Mouse (Mus musculus): ENCODE measurements around the gene Flot1. TPM values are rescaled to one million over a fixed set of nuclear protein-coding genes. Genes with fewer than 3 reads are reported as not detected.

Gene Flot1
- polyA plus RNA-seq, 1 experiment, result 140 TPM

- Histone ChIP-seq H3K4me3 (replicated peaks; ENCODE audit: insufficient read depth, low read depth, low read length) (peak overlapping the region; percentile 61), H3K4me1 (ENCODE audit: control insufficient read depth, insufficient read depth, low read length) (no peaks in the 10 kb centered on the region), H3K27ac (ENCODE audit: insufficient read depth, low read length) (peak overlapping the region; percentile 45; the same call in 1 of the 2 replicates), H3K27me3 (ENCODE audit: control insufficient read depth, insufficient read depth, low read length) (no peaks in the 10 kb centered on the region)
- WGBS, result under 1% methylated on average over 38 of the region's 38 CpGs
- TF ChIP-seq POLR2A (IDR thresholded peaks at IDR 0.05; ENCODE audit: borderline replicate concordance, insufficient read depth, low read length), result no peak
- peak; percentile 34 to 44 for DNase-seq
Observed at GRCm38 (mm10) chr17:35866281-35866831, 43.3 kb downstream of the Flot1 start.

- WGBS, result 18% methylated on average over 26 of the region's 26 CpGs
- Histone ChIP-seq H3K4me1 (ENCODE audit: control insufficient read depth, insufficient read depth, low read length) (no peaks in the 10 kb centered on the region), H3K27me3 (ENCODE audit: control insufficient read depth, insufficient read depth, low read length) (no peaks in the 10 kb centered on the region), H3K27ac (ENCODE audit: insufficient read depth, low read length) (no peak overlapping the region), H3K4me3 (replicated peaks; ENCODE audit: insufficient read depth, low read depth, low read length) (peak overlapping the region; percentile 61)
- DNase-seq, result peak in 1 of 2 experiments; percentile 29
- TF ChIP-seq CTCF (IDR thresholded peaks at IDR 0.05; ENCODE audit: borderline replicate concordance, insufficient read depth, low read depth, low read length) (no peak), POLR2A (IDR thresholded peaks at IDR 0.05; ENCODE audit: borderline replicate concordance, insufficient read depth, low read length) (no peak)
Observed at GRCm38 (mm10) chr17:35866911-35867890, 44.2 kb downstream of the Flot1 start.

- Histone ChIP-seq H3K27ac (ENCODE audit: insufficient read depth, low read length) (no peak overlapping the region), H3K4me3 (replicated peaks; ENCODE audit: insufficient read depth, low read depth, low read length) (peak overlapping the region; percentile 10), H3K4me1 (ENCODE audit: control insufficient read depth, insufficient read depth, low read length) (no peaks in the 10 kb centered on the region), H3K27me3 (ENCODE audit: control insufficient read depth, insufficient read depth, low read length) (no peaks in the 10 kb centered on the region)
- WGBS, result 35% methylated on average over 17 of the region's 17 CpGs
- TF ChIP-seq CTCF (IDR thresholded peaks at IDR 0.05; ENCODE audit: borderline replicate concordance, insufficient read depth, low read depth, low read length), result no peak
- TF ChIP-seq POLR2A (IDR thresholded peaks at IDR 0.05; ENCODE audit: borderline replicate concordance, insufficient read depth, low read length), result no peak
- DNase-seq, result no peak
Observed at GRCm38 (mm10) chr17:35868165-35868820, 45.3 kb downstream of the Flot1 start.

GRCm38 (mm10) chr17:35868961-35869345 lies 45.9 kb downstream of the Flot1 start:
- Histone ChIP-seq H3K27ac (ENCODE audit: insufficient read depth, low read length) (no peak overlapping the region), H3K4me3 (replicated peaks; ENCODE audit: insufficient read depth, low read depth, low read length) (peak overlapping the region; percentile 5), H3K4me1 (ENCODE audit: control insufficient read depth, insufficient read depth, low read length) (peaks cover 3% of the 10 kb centered on the region; the same call in 1 of the 2 replicates), H3K27me3 (ENCODE audit: control insufficient read depth, insufficient read depth, low read length) (no peaks in the 10 kb centered on the region)
- 23% methylated on average over 7 of the region's 7 CpGs for WGBS
- TF ChIP-seq POLR2A (IDR thresholded peaks at IDR 0.05; ENCODE audit: borderline replicate concordance, insufficient read depth, low read length), result no peak
- no peak for TF ChIP-seq CTCF (IDR thresholded peaks at IDR 0.05; ENCODE audit: borderline replicate concordance, insufficient read depth, low read depth, low read length)
- DNase-seq, result no peak

GRCm38 (mm10) chr17:35869346-35870067 lies 46.5 kb downstream of the Flot1 start:
- no peak for DNase-seq
- H3K27ac ChIP-seq (ENCODE audit: insufficient read depth, low read length), result no peak overlapping the region; the same call in 1 of the 2 replicates
- H3K27me3 ChIP-seq (ENCODE audit: control insufficient read depth, insufficient read depth, low read length), result no peaks in the 10 kb centered on the region
- H3K4me3 ChIP-seq (replicated peaks; ENCODE audit: insufficient read depth, low read depth, low read length), result no peak overlapping the region
- TF ChIP-seq CTCF (IDR thresholded peaks at IDR 0.05; ENCODE audit: borderline replicate concordance, insufficient read depth, low read depth, low read length), result no peak
- TF ChIP-seq POLR2A (IDR thresholded peaks at IDR 0.05; ENCODE audit: borderline replicate concordance, insufficient read depth, low read length), result no peak
- H3K4me1 ChIP-seq (ENCODE audit: control insufficient read depth, insufficient read depth, low read length), result peaks cover 3% of the 10 kb centered on the region; the same call in 1 of the 2 replicates
- WGBS, result 30% methylated on average over 7 of the region's 7 CpGs

GRCm38 (mm10) chr17:35870151-35870883 lies 47.3 kb downstream of the Flot1 start:
- no peaks in the 10 kb centered on the region for H3K27me3 ChIP-seq (ENCODE audit: control insufficient read depth, insufficient read depth, low read length)
- WGBS, result 65% methylated on average over 9 of the region's 9 CpGs
- H3K4me3 ChIP-seq (replicated peaks; ENCODE audit: insufficient read depth, low read depth, low read length), result no peak overlapping the region
- no peak overlapping the region for H3K27ac ChIP-seq (ENCODE audit: insufficient read depth, low read length)
- TF ChIP-seq POLR2A (IDR thresholded peaks at IDR 0.05; ENCODE audit: borderline replicate concordance, insufficient read depth, low read length), result no peak
- TF ChIP-seq CTCF (IDR thresholded peaks at IDR 0.05; ENCODE audit: borderline replicate concordance, insufficient read depth, low read depth, low read length), result no peak
- peaks cover 3% of the 10 kb centered on the region; the same call in 1 of the 2 replicates for H3K4me1 ChIP-seq (ENCODE audit: control insufficient read depth, insufficient read depth, low read length)
- DNase-seq, result no peak
